Mouse (Mus musculus) CH12.LX (cell line): ENCODE data around the gene Ankrd63.

ENCODE experiments used
- BHLHE40 ChIP-seq: IDR thresholded peaks from 2 replicates; pipeline ENCODE4 v1.6.1; 2011; ENCODE audit warnings: mild to moderate bottlenecking, low read depth, low read length, improper control_type of control experiment
- CTCF ChIP-seq, 2 experiments: IDR thresholded peaks in 1 of 2; conservative IDR thresholded peaks in 1 of 2; 2 replicates each; pipeline ENCODE4 v1.5.1; 2011 to 2012; ENCODE audit warnings: low read depth in 2 of 2, low read length in 2 of 2, improper control_type of control experiment in 1 of 2, inconsistent platforms in 1 of 2, mild to moderate bottlenecking in 1 of 2, moderate library complexity in 1 of 2
- EP300 ChIP-seq: IDR thresholded peaks from 2 replicates; pipeline ENCODE4 v1.6.1; 2011; ENCODE audit warnings: low read length, improper control_type of control experiment
- HCFC1 ChIP-seq: IDR thresholded peaks from 2 replicates; pipeline ENCODE4 v1.6.1; 2012; ENCODE audit warnings: low read depth, mild to moderate bottlenecking, inconsistent platforms, low read length, improper control_type of control experiment
- MAFK ChIP-seq: IDR thresholded peaks from 2 replicates; pipeline ENCODE4 v1.6.1; 2011; ENCODE audit warnings: low read length, improper control_type of control experiment; ENCODE audit not compliant: insufficient replicate concordance
- MAZ ChIP-seq: IDR thresholded peaks from 2 replicates; pipeline ENCODE4 v1.6.1; 2012; ENCODE audit warnings: low read depth, mild to moderate bottlenecking, inconsistent platforms, low read length, improper control_type of control experiment, moderate library complexity
- POLR2A ChIP-seq: IDR thresholded peaks from 2 replicates; pipeline ENCODE4 v1.6.1; 2011; ENCODE audit warnings: low read depth, mild to moderate bottlenecking, improper control_type of control experiment, low read length
- SMC3 ChIP-seq: IDR thresholded peaks from 2 replicates; pipeline ENCODE4 v1.6.1; 2011; ENCODE audit warnings: low read depth, low read length, improper control_type of control experiment
- USF1 ChIP-seq: IDR thresholded peaks from 2 replicates; pipeline ENCODE4 v1.6.1; 2014; ENCODE audit warnings: low read depth, mild to moderate bottlenecking, inconsistent platforms, low read length, improper control_type of control experiment
- ZC3H11A ChIP-seq: IDR thresholded peaks from 2 replicates; pipeline ENCODE4 v1.6.1; 2012; ENCODE audit warnings: low read depth, mild to moderate bottlenecking, inconsistent platforms, low read length, improper control_type of control experiment
- ZKSCAN1 ChIP-seq: IDR thresholded peaks from 2 replicates; pipeline ENCODE4 v1.6.1; 2012; ENCODE audit warnings: low read depth, inconsistent platforms, low read length, improper control_type of control experiment, borderline replicate concordance
- ZMIZ1 ChIP-seq: IDR thresholded peaks from 2 replicates; pipeline ENCODE4 v1.6.1; 2012; ENCODE audit warnings: low read depth, mild to moderate bottlenecking, inconsistent platforms, low read length, improper control_type of control experiment
- ZNF384 ChIP-seq: IDR thresholded peaks from 2 replicates; pipeline ENCODE4 v1.6.1; 2012; ENCODE audit warnings: low read depth, low read length, improper control_type of control experiment, inconsistent platforms

- TF ChIP-seq ZKSCAN1 = no peak
- TF ChIP-seq POLR2A = no peak
- TF ChIP-seq CTCF (conservative IDR thresholded peaks at IDR 0.05 in 1 of 2, IDR thresholded peaks at IDR 0.05 in 1 of 2; ENCODE audit: low read depth in 2 of 2, low read length in 2 of 2) = no peak
- no peak for TF ChIP-seq MAZ
- TF ChIP-seq EP300 = no peak
- no peak for TF ChIP-seq SMC3
- TF ChIP-seq ZMIZ1 = no peak
- no peak for TF ChIP-seq BHLHE40
- no peak for TF ChIP-seq USF1
- TF ChIP-seq MAFK = no peak
- TF ChIP-seq ZC3H11A = no peak
- TF ChIP-seq ZNF384 = no peak
- TF ChIP-seq HCFC1 = no peak
Observed at GRCm38 (mm10) chr2:118697311-118697877, 6.4 kb downstream of the Ankrd63 start.
